Mouse (Mus musculus) ES-Bruce4 (cell line): ENCODE measurements around the gene Wiz.

Experiments used
- CTCF ChIP-seq: IDR thresholded peaks from one replicate; pipeline ENCODE4 v1.8.1; 2011; ENCODE audit warnings: low read depth, low read length
- POLR2A ChIP-seq: IDR thresholded peaks from one replicate; pipeline ENCODE4 v1.8.1; 2011; ENCODE audit warnings: low read length; ENCODE audit not compliant: insufficient read depth

GRCm38 (mm10) chr17:32388370-32389100, 704 bp downstream of the Wiz start:
- TF ChIP-seq CTCF (no peak), POLR2A (no peak)
